Mouse (Mus musculus) mature B cell (primary cell): Measurements from ENCODE around the gene Spock1.

Experiments
- in situ Hi-C: fragments of 300-500 bp; cut with MboI; formaldehyde crosslinking; loops from 2 replicates; pipeline ENCODE4 v1.14.3; 2019

Gene Spock1

GRCm38 (mm10) chr13:57865029-57865428 lies 43.1 kb downstream of the Spock1 start:
- in situ Hi-C loops, result no loop called here

DNA sequence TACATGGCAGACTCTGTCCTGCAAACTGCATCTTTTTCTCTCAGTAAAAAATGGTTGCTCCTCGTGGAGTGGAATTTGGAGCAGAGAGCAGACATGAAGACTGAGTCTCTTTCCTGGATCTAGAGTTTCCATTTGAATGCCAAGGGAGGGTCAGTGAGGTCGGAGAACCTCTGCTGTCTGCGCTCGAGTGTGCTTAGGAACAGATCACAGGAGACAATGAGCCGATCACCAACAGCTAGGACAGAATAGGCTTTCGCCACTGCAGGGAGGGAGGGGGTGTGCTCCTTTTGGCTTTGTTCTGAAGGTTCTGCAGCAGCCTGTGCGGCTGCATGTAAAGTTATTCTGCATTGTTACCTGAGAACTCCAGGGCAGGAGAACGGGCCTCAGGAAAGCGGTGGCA lies 49.6 kb downstream of the Spock1 start:
- in situ Hi-C loops, result no loop called here

- in situ Hi-C loops, result no loop called here
These were observed 51.1 kb downstream of the Spock1 start for GRCm38 (mm10) chr13:57857016-57857415.

- in situ Hi-C loops, result no loop called here
These were observed 51.8 kb downstream of the Spock1 start for GRCm38 (mm10) chr13:57856311-57856853.

- in situ Hi-C loops, result no loop called here
These were observed 52.4 kb downstream of the Spock1 start for GRCm38 (mm10) chr13:57855766-57856165.

DNA sequence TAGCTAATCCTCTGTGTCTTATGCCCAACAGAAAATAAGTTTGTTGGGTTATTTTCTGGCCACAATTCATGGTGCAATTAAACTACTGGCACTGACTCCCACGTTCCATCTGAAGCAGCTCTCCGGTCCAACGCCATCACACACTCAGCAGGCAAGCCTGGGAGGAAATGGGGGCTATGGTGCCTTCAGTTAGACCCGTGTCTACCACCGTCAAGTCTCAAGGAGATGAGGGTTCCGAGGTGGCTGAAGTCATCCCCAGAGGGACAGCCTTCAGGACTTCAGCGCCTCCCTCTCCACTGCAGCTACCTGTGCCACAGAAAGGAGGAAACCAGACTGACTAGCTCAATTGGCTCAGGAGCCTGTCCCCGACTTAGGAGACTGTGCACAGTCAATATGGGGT lies 53.7 kb downstream of the Spock1 start:
- in situ Hi-C loops, result no loop called here

GRCm38 (mm10) chr13:57853621-57854020 lies 54.5 kb downstream of the Spock1 start:
- in situ Hi-C loops, result no loop called here

DNA sequence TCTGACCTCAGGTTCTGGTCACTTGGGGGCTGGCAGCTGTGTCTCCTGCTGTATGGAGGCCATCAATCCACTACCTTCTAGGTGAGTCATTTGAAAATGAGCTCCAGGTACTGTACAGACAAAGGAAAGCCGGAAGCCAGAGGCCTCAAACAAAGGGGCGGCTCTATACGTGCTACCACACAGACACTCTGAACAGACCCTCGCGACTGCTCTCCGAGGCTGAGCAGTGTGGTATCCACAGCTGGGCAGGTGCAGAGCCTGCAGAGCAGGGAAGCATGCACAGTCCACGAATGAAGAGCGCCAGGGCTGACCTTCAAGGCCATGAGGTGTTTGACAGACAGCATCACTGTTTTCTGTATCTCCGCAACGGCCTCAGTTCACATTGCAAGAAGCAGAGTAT lies 55.0 kb downstream of the Spock1 start:
- in situ Hi-C loops, result no loop called here

- in situ Hi-C loops, result no loop called here
These were observed 59.2 kb downstream of the Spock1 start for GRCm38 (mm10) chr13:57848931-57849330.

DNA sequence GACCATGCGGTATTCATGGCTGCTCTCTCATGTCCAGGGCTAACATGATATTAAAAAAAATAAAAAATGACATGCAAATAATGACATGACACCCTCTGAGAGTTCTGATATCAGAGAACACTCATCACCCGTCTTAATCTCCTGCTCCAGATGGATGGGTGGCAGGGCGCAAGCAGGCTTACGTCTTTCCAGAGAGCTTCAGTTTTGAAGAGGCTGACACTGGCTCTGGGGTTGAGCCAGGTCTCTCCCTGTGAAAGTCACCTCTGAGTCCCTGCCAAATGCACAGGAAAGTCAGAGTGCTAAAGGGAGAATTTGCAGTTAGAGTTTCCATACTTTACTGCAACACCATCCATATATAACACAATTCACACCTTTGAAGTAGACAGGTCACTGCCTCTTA lies 61.0 kb downstream of the Spock1 start:
- in situ Hi-C loops, result no loop called here

- in situ Hi-C loops, result no loop called here
These were observed 61.7 kb downstream of the Spock1 start for GRCm38 (mm10) chr13:57846468-57846867.

- in situ Hi-C loops, result no loop called here
These were observed 66.8 kb downstream of the Spock1 start for GRCm38 (mm10) chr13:57841141-57841848.

DNA sequence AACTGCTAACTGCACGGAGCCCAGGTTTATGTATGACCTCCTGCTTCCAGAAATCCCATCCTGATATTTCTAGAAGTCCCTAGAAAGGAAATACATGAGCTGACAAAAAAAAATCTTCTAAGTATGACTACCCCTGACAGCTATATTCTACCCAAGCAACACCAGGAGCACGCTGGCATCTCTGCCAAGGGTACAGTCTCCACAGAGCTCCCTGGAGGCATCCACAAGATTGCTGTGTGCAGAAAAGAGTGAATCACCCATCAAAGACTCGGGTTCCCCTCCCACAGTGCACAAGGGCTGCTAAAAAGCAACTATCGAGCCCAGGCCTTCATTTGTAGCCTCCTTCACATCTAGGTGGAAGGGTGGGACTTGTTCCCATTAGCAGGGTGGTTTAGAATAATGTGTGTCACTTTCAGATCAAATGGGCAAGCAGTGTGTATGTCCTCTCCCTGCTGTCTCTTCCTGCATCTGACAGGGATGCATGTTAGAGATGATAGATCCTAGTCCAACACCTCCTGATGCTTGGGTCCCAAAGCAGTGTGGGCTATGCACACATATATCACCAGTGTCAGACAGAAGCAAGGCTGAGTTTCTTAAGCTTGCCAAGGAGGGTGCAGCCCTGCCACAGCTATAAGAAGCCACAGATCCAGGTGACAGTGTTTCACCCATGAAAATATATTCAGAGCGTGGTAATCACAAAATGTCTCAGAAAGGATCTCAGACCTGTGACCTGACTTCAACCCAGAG lies 70.3 kb downstream of the Spock1 start:
- in situ Hi-C loops, result no loop called here

DNA sequence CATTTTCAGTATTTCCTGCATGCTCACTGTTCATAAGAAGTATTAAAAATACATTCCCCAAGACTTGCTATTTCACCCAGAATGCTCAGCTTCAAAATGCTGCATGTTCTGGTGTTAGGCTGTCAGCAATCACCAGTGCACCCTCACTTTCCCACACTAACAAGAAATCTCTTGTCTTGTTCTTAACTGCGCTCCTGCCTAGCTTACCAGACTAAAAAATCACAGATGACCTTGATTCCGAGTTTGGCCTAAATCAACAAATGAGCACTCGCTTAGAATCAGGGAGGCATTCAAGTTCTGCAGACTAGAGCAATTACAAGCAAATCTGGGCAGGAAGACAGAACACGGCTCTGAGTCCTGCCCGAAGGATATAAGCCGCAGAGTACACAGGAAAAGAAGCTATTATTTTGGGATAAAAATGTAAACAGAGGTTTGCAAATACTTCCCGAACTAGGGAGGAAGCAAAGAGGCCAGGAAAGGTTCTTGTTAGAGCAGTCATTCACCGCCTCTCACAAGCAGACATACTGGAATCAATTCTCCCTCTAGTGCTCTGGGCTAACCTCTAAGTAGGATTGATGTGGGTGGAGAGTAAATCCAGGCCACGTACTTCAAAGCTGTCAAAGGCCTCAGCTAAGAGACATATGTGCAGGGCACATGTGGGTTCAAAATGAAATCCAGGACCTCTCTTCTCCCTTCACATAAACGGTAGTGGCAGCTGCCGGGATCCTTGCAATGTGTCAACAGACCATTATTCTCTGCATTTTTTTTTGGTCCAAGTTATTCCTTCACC lies 76.6 kb downstream of the Spock1 start:
- in situ Hi-C loops, result no loop called here

- in situ Hi-C loops, result no loop called here
These were observed 77.2 kb downstream of the Spock1 start for GRCm38 (mm10) chr13:57830896-57831295.

- in situ Hi-C loops, result no loop called here
These were observed 78.0 kb downstream of the Spock1 start for GRCm38 (mm10) chr13:57830091-57830490.

DNA sequence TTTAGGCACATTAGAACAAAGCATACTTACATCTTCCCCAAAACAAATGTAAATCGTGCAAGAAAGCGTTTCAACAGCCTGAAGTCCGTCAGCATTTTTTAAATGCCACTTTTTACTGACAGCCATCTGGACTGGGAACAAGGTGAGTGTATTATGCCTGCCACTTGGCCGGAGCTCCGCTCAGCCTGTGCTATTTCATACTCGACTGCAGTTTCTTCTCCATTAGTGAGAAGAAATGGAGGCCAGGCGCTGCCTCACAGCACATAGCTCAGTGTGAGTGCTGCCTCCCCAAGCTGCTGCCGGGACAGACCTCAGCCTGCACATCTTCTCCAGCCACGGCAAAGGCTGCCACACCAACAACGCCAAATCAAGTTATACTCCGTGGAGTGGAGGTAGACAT lies 91.9 kb downstream of the Spock1 start:
- in situ Hi-C loops, result no loop called here

DNA sequence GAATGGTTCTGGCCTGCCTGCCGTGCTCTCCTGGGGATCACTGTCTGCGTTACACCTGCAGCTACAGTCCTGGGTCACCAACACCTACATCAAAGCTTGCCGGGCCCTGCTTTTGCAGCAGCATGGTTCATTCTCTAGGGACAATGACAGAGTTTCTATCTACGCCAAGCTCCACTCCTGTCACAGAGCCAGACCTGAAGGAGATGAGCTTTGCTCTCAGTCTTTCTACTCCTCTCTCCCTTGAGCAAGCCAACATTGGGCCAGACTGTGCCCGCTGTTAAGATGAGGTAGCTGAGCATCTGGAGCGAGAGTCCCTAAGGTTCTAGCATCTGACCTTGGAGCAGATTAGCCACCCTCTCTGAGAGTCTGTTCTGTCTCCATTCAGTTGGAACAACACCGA lies 95.5 kb downstream of the Spock1 start:
- in situ Hi-C loops, result no loop called here

DNA sequence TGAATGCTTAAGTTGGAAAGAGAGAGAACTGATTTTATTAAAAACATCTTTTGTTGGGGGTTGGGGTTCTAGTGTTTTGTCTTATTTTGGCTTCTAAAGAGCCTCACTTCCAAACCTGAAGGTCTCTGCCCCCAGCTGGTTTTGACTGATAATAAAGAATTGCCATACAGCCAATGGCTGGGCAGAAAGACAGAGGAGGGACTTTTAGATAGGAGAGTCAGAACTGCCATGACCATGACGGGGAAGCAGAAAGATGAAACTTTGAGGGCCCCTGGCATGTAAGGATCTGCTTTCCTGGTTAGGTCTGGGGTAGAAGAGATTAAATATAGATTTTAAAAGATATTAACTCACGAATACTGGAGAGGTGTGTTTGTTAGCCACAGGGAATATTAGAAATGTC lies 96.9 kb downstream of the Spock1 start:
- in situ Hi-C loops, result no loop called here

- in situ Hi-C loops, result no loop called here
These were observed 97.3 kb downstream of the Spock1 start for GRCm38 (mm10) chr13:57810816-57811215.

GRCm38 (mm10) chr13:57810083-57810482 lies 98.0 kb downstream of the Spock1 start:
- in situ Hi-C loops, result no loop called here

DNA sequence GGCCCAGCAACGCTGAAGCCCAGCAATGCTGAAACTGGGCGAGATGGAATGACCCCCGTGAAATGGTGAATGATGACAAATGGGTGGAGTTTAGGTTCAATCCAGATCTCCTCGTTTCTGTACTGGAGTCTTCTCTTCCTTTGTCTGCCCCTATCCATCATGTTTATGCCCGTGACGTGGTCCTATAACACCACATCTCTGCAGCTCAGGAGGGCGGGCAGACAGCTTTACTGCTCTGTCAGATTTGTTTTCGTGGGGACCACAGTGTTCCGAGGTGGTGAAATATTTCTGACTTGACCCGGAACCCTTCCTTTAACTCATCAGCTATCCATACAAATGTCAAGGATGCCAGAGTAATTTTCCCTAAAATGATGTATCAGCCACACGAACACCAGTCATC lies 98.5 kb downstream of the Spock1 start:
- in situ Hi-C loops, result no loop called here
